Mouse (Mus musculus): ENCODE results near the gene Ltbp1. TPM values are rescaled to one million over a fixed set of nuclear protein-coding genes. Genes with fewer than 3 reads are reported as not detected.

Gene Ltbp1
- total RNA-seq, 2 experiments from 2014 or later: not detected

DNA sequence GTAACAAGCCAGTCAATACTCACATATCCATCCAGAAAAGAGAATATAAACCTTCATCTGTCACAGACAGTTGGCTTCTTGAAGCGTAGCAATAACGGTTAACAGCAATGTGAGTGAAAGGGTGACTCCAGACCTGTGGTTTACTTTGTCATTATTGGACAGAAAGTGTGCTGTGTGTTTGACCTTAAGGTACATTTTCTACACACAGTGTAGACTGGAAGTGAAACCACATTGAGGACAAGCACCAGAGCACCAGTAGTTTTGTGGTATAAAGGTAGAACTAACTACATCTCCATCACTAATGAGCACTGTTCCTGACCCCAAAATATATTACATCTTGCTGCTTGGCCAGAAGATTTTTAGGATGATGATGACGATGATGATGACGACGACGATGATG lies 326.9 kb downstream of the Ltbp1 start:
- no peak for ATAC-seq (replicated peaks; ENCODE audit: poor library complexity, severe bottlenecking)

DNA sequence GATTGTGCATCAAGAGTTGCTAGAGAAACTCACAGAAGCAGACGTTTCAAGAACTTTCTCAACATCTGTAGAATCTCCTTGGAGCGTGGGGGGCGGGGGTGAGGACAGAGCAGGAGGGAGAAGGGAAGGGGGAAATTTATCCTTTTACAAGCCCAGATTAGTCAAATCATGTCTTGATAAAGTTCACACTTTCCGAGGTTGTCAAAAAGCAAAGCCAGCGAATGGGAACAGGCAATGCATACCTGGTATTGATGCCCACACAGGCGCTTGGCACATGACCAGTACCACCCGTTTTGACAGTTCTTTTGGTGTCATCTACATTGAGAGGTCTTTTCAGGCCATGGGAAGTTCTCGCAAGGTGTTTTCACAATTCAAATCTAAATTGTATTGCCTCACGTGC lies 327.6 kb downstream of the Ltbp1 start:
- no peak for ATAC-seq (replicated peaks; ENCODE audit: poor library complexity, severe bottlenecking)

DNA sequence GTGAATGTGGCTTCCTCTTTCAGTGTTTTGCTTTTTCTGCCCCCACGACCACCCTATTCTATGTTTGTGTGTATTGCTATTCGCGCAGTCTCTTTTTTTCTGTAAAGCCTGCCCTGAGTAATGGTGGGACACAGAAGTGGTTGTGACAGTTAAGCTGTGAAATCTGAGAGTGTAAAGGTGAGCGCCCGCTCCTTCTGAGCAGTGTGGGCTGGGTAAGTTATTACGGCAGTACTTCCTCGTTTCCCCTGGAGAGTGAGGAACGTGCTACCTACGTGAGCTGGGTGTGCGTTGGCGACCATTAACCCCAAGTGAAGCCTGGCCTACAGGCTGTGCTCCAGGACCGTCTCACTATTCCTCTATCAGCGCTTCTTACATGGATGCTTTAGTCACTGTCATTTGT lies 328.4 kb downstream of the Ltbp1 start:
- peak; percentile 50 for ATAC-seq (replicated peaks; ENCODE audit: poor library complexity, severe bottlenecking)

DNA sequence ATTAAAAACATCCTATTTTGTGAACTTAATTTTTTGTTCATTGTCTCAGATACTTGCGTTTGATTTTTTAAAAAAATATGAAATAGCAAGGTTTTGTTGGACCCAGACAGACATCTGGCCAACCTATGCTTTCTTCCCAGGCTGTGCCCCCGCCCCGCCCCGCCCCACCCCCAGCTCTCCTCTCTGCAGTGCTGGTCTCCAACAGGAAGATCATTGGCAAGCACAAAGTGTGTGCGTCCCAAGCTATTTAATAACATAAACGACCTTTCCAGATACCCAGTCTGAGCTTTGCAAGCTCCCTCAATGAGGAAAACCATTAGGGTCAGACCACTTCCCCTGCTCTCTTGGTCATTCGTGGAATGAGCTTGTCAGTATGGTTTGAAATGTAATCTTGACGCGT lies 330.3 kb downstream of the Ltbp1 start:
- no peak for ATAC-seq (replicated peaks; ENCODE audit: poor library complexity, severe bottlenecking)

DNA sequence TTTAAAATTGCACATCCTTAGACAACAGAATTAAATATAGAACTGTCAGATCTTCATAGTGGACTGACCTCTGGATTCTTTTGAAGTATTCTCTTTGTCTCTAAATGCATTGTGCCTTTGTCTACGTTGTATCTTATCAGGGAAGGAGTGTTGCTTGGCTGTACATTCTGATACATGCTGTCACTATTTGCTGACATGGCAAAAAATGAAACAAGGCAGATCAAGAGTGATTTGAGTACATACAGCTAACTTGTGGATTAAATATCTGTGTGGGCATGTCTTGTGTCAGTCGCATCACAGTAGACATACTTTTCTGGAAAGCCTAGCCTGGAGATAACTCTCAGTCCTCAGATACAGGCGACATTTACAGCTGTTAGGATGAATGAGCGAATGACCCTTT lies 335.9 kb downstream of the Ltbp1 start:
- no peak for ATAC-seq (replicated peaks; ENCODE audit: poor library complexity, severe bottlenecking)

DNA sequence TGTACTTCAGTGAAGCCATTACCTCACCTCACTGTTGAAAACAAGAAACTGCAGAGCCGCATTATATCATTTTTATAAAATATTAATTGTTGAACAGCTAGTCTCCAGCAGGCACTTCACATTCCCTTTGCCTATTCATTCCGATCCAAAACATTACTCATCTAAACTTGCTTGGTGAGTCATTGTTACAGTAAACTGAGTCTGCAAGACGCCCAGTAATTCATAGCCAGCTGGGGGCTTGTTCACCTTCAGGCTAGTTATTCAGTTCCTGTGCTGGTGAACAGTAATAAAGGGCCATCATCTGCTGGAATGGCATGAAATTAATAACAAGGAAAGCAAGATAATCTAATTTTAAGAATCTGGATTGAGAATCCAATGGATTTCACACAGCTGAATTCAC lies 339.7 kb downstream of the Ltbp1 start:
- no peak for ATAC-seq (replicated peaks; ENCODE audit: poor library complexity, severe bottlenecking)

DNA sequence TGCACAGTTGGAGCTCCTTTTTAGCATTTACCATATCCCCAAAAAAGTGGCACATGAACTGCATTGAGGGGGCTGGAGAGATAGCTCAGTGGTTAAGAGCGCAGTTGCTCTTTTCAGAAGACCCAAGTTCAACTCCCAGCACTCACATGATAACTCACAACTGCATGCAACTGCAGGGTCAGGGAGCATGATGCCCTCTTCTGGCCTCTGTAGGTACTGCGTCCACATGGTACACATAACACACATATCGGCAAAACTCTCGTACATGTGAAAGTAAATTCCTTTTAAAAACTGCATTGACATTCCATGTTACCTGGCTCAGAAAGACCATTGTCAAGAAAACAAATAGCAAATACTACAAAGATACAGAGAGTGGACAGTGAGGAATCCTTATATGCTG lies 342.0 kb downstream of the Ltbp1 start:
- ATAC-seq (replicated peaks; ENCODE audit: poor library complexity, severe bottlenecking): no peak

DNA sequence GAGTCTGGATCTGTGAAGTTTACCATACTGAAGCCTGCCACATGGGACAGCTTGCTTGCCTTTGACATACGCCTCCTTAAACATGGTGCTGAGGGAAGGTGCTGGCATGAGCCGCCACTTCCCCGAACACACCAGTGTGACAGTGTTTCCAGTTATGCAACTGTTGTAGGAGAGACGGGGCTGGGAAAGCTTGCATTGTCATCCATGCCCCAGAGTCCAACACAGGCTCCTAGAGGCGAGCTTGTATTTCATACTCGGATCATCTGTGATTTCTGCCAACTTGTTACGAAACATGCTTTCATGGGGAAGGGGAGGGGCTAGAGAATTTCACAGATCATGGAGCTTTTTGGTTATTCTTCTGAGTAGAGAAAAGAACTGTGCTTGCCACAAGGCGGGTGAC lies 343.7 kb downstream of the Ltbp1 start:
- ATAC-seq (replicated peaks; ENCODE audit: poor library complexity, severe bottlenecking): peak; percentile 96

DNA sequence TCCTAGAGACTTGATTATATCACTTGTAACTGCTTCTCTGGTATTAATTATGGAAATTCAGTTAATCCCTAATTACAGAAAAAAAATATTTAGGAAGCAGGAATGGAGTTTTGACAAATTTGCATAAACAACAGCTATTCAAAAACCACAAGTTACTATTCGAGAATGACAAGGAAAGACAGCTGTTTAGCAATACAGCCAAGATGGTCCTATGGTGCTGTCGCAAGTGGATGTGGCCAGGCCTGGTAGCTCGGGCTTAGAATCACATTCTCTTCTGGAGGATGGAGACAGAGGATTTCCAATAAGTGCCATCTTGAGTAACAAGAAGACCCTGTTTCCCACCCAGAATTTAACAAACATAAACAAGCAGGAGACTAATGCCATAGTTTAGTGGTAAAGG lies 344.2 kb downstream of the Ltbp1 start:
- peak; percentile 70 for ATAC-seq (replicated peaks; ENCODE audit: poor library complexity, severe bottlenecking)

DNA sequence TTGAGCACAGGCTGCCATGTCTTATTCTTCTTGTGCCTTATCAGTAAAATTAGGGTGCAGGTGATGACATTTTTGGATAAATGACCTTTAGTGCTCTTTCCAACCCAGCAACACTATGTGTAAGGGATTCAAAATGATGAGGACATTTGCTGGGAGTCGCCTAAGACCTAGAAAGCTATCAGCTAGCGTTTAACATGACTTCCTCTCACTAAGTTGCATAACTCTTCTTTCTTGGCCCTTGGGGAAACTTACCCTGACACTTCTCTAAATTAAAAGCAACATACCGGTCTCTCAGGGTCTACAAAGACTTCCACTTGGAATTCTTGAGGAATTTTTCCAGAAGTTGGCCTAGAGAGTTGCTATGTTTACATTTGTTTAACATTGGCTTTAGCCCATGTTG lies 348.0 kb downstream of the Ltbp1 start:
- peak; percentile 51; the same call in 1 of the 2 replicates for ATAC-seq (replicated peaks; ENCODE audit: poor library complexity, severe bottlenecking)

DNA sequence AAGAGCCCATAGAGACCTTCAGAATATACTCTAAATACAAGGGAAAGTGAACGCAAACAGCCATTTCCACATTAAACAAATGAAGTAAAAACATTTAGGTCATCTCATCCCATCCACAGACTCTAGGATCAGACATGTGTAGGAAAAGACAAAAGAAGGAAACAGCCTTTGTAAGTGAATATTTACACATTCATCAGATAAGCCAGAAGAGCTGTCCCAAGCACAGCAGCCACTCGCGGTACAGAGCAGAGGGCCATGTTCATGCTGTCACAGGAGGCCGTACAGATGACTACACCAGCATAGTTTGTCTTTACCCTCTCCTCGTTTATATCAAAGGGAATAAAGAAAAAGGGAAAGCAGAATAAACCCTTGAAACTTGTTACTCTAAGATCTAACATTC lies 350.1 kb downstream of the Ltbp1 start:
- ATAC-seq (replicated peaks; ENCODE audit: poor library complexity, severe bottlenecking): no peak

DNA sequence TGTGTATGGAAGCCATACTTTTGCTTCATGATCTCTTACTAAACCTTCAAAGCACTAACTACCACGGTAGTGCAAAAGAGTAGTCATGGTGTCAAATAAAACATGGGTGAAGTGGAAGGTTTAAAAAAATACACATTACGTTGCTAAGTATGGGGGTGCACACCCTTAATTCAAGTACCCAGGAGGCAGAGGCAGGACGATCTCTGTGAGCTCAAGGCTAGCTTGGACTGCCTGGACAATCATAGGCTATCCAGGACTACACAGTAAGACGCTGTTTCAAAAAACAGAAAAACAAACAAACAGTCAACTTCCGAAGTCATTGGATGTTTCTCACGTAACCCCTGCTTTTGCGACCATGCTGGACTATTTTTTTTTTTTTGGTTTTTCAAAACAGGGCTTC lies 354.7 kb downstream of the Ltbp1 start:
- ATAC-seq (replicated peaks; ENCODE audit: poor library complexity, severe bottlenecking): no peak

DNA sequence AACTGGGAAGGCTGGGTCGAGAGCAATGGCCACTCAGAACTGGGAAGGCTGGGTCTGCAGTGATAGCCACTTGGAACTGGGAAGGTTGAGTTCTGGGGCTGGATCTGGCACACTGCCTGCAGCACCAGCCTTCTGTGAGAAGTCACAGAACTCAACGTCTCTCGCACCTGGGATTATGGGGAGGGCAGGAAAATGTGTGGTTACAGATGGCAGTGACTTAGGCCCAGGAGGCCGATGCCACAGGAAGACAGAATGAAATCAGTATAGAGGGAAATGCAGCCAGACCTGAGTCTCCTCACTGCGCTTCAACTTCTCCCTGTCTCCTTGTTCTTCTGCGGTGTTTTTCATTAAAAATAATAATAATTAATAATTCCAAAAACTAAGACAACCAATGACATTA lies 361.0 kb downstream of the Ltbp1 start:
- ATAC-seq (replicated peaks; ENCODE audit: poor library complexity, severe bottlenecking): no peak

DNA sequence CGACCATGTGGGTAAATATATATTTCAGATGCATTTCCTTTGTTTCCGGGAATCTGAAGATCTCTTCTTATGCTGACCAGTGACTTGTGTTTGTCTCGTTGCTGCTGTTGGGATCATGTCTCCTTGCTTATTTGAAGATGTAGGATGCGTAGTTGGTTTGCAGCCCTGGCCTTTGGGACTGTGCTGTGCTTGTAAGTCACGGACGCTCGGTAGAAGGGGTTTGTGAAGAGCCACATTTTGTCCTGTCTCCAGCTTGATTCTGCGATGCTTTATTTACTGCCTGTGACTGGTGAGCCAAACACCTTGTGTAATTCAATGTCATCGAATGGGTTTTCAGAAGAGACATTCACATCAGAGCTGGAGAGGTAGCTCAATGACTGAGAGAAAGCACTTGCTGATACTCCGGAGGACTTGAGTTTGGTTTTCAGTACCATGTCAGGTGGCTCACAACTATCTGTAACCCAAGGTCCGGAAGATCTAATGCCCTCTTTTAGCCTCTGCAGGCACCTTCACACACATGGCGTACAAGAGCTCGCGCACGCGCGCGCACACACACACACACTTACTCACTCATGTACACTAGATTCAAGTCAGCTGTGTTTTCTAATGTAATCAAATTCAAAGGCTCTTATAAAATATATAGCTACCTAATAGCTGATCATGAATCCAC lies 362.3 kb downstream of the Ltbp1 start:
- ATAC-seq (replicated peaks; ENCODE audit: poor library complexity, severe bottlenecking): no peak

DNA sequence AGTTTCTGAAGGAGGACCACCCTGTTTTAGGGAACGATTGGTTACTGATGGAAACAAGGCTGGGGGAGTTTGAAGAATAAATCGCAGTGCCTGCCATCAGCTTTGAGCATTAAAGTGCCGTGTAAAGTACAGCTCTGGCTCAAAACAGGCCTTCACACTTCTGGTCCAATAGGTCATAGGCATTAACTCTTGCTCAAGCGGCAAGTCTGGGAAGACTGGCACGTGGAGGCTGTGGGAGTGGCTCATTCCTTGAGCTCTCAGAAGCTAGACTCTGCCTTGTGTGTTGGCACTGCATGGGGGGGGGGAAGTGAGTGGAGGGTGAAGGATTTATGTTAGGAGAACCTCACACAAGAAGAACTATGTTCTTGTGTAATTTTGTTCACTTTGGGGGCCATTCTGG lies 363.2 kb downstream of the Ltbp1 start:
- ATAC-seq (replicated peaks; ENCODE audit: poor library complexity, severe bottlenecking): no peak

DNA sequence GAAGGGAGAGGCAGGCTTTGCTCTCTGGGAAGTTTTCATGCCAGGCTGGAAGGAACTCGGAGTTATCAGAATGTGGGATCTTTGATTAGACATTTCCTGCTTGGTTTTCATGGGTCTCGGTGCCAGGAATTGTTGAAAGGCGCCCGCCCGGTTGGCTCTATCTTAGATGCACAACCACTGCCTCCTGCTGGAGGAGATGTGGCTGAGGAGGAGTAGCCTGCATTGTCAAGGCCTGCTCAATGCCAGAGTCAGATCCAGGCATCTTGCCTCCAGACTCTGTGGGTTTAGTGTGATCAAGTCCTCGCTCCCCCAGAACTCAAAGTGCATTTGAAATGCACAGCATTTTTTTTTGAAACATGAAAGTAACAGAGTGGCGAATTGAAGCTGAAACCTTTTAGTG lies 364.0 kb downstream of the Ltbp1 start:
- ATAC-seq (replicated peaks; ENCODE audit: poor library complexity, severe bottlenecking): peak; percentile 58; the same call in 1 of the 2 replicates

DNA sequence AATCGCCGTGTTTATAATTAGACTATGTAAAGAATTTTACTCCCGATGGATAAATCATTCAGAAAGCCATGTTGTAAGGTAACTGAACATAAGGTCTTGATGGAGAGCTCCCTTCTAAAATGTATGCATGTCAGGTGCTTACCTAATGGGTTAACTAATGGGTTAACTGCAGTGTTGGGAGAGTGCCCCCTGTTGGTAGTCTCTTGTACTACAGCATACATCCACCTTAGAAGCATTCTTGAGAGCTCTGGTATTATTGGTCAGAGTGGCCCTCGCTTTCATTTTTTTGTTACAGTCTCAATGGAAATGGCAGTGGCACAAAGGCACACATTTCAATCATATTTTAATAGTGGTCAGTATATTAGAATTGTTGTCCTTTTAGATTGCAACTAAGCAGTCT lies 364.8 kb downstream of the Ltbp1 start:
- ATAC-seq (replicated peaks; ENCODE audit: poor library complexity, severe bottlenecking): peak; percentile 64

DNA sequence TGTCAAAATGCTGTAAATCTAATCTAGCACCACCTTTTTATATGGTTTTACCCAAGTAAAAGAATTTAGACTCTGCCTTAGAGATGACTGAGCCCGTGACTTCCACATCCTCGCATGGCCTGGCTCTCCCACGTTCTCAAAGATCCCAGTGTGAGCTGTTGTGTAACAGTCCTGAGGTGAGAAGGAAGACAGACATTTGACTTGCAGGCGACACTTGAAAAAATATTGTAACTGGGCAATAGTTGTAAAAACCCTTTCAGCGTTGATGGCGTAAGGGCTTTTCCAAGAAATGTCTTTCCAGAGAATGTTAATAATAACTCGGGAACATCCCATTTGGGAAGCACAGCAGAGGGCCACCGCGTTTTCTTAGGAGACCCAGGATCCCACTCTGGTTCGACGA lies 366.3 kb downstream of the Ltbp1 start:
- ATAC-seq (replicated peaks; ENCODE audit: poor library complexity, severe bottlenecking): no peak

DNA sequence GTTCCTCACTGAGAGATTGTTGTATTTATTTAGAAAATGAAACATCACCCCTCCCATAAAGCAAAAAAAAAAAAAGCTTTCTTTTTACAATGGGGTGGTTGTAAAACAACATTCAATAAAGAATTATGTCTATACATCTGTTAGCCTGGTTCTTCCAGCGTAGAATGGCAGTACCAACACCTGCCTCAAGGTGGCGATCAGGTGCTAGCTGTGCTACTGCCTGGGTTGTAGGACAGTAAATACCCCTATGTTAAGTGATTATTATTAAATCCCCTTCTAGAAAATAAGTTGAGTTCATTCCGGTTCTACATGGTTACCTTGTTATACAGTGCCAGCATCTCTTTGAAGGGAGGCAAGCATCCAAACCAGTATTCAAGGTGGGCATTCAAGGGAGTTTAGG lies 367.0 kb downstream of the Ltbp1 start:
- ATAC-seq (replicated peaks; ENCODE audit: poor library complexity, severe bottlenecking): peak; percentile 72

DNA sequence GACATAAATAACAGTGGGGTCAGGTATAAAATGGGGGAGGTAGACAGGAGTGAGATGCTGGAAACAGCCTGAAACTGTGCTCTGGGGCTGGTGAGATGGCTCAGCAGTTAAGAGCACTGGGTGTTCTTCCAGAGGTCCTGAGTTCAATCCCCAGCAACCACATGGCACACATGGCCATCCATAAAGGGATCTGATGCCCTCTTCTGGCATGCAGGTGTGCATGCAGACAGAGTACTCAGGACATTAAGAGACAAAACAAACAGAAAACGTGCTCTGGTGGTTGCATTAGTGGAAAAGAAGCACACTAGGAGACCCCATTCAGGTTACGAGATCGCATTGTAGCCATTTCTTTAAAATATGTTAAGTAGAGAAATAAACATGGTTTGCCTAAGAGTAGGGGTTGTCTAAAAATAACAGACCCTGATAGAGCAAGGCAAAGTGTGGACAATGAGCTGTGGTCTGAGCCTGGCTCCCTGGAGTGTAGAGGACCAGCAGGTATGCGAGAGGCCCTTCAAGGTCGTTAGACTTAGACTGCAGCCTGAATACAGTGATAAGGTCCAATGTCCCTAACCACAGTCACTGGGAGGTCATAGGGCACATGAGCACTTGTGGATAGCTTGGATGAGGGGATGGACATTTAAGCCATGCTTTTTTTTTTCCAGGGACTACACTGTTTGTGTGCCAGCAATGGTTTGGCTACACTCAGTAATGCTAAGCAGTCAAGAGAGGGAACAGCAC lies 369.1 kb downstream of the Ltbp1 start:
- no peak for ATAC-seq (replicated peaks; ENCODE audit: poor library complexity, severe bottlenecking)

DNA sequence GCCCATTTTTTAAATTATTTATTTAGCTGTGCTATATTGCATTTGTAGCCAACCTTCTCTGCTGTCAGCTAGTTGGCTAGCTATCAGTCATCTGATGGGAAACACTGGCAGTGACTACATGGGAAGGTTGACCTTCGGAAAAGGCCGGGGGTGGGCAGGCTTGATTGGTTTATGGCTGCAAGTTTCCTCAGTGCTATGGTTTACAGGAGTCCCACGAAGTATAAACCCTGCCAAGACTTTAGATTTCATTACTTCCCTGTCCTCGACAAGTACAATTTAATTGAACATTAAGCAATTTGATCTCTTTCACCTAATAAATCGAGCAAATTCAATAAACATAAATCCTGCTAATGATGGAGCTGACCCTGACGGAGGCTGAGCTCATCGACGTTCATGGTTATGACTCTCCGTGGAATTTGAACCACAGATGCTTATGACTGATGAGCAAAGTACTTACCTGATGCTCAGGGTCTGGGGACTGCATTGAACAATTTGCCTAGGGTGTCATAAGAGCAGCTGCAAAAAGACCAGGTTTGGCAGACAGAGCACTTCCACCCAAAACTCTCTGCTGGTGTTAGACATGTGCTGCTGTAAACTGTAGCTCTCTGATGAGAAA lies 373.0 kb downstream of the Ltbp1 start:
- ATAC-seq (replicated peaks; ENCODE audit: poor library complexity, severe bottlenecking): no peak

DNA sequence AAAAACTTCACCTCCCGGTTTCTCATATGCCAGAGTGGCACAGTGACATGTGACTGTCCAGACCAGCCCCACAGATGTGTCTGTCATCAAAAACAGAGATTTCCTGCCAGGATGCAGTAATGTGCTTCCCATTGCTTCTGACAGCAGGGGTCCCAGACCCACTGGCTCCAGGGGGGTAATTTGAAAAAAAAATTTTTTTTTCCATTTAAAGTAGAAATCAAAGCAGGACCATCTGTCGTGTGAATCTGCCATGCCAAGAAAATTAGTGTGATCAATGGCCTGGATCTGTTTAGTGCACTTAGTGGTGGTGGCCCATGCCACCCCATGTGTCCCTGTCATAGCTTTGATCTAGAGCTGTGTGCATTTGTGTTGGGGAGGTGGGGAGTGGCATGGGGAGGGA lies 374.8 kb downstream of the Ltbp1 start:
- no peak for ATAC-seq (replicated peaks; ENCODE audit: poor library complexity, severe bottlenecking)
